Mouse (Mus musculus) heart, adult 11 months (tissue): ENCODE data around the gene Rapgef1.
A peak's percentile ranks its signal among the peaks of the same experiment; 100 is the strongest.

ENCODE experiments used
- DNase-seq: peaks from one replicate; pipeline ENCODE4 v3.0.0; 2022

Rapgef1 gene

DNA sequence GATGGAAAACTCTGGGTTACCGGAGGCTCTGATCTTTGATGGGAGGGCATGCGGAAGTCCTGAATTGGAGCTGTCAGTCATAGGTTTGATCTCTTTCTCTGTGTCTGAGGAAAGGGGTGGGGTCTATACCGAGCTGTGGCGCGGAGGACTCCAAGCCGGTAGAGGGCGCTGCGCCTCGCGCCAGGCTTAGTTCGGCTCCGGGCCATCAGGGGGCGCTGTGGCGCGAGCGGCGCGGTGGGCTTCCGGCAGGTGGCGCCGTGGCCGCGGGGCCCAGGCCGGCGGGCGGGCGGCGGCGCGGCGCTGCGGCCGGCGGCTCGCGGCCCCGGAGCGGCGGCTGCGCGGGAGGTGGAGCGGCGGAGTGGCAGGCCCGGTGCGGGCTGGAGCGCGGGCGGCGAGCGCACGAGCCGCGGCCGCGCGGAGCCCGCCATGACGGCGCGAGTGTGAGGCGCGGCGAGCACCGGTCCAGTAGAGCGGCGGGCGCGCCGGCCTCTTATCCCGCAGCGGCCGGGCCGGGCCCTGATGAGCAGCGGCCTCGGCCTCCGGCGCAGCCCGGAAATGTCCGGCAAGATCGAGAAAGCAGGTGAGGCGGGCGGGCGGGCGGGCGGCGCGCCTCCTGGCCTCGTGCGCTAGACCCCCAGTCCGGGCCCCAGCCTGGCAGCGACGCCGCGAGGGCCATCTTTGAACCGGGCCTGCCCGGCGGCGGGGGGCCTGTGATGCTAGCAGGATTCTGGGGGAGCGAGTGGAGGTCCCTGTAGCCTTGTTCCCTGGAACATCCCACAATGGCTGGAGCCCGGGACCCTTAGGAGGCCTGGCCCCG, at the start of gene Rapgef1:
Gene Rapgef1, plus strand, starts transcription at position 237 of the 817 bp plus-strand sequence.
- DNase-seq, result peak; percentile 98

- DNase-seq, result no peak
These were observed 47.4 kb upstream of the Rapgef1 start for GRCm38 (mm10) chr2:29571921-29572700.

DNA sequence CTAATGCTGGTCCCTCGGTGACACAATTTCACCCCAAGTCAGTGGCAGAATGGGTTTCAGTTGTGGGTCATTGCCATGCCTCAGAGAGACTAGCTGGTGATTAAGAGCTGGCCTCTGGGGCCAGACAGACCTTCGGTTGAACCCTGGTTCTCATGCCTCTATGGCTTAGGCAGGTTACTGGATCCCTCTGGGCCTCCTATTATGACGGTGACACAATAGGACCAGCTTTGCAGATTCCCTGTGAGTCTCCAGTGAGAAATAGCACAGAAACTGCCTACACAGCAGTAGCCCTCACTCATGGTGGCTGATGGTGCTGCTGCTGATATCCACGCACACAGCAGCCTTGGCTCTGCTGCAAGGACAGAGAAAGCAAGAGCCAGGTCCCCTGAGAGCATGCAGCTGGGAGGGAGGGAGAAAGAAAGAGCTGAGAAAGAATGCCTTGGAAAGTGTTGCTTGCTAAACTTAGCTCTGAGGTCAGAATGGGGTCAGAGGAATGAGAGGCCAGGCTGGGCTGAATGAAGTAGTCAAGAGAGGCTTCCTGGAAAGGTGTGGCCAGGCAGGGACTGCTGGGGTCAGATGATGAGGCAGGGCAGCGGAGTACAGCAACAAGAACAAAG, 46.6 kb upstream of the Rapgef1 start:
- peak; percentile 93 for DNase-seq

- DNase-seq, result no peak
These were observed 45.9 kb upstream of the Rapgef1 start for GRCm38 (mm10) chr2:29573591-29573990.

GRCm38 (mm10) chr2:29574187-29574586, 45.3 kb upstream of the Rapgef1 start:
- DNase-seq, result no peak

GRCm38 (mm10) chr2:29582415-29582814, 37.1 kb upstream of the Rapgef1 start:
- peak; percentile 91 for DNase-seq

DNA sequence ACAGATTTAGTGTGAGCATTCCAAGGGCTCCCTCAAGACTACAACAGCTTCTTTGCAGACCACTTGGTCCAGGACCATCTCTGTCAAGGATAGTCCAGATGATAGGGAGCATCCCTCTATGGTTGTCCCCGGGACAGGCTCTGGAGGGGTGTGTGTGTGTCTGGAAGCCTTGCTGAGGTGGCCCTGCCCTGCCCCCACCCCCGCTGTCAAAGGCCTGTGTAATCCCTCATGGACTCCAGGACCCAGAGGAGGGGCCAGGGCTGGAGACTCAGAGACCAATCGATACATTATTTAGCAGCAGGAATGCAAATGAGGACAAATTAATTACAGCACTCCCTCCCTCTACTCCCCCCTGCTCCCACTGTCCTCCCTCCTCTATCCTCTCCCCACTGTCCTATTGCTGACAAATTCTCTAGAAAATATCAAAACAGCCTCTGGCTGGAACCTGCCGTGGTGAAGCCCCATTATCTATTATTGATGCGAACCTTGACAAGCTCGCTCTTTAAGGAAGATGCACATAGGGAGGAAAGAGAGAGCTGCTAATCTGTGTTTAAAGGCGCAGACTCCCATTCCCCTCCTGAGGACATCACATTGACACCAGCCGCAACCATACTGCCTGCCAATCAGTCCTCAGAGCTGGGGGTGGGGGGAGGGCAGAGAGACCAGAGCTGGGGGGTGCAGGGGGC, 33.4 kb upstream of the Rapgef1 start:
- DNase-seq, result no peak

DNA sequence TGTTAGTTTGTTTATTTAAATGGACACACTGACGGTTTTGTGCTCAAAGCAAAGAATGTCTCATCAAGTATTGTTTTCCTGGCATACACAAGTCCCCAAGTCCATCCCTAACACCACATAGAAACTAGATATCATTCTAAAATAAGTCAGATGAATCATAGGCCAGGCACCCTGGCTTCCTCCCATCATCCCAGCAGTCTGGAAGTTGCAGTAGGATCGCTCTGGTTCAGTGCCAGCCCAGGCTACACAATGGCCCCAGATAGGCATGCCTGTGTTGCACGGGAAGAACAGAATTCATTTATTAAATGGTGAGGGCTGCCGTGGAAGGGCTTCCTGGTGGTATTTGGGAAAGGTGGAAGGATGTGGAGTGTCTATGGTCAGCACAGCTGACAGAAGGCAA, 31.5 kb upstream of the Rapgef1 start:
- DNase-seq, result peak; percentile 93

DNA sequence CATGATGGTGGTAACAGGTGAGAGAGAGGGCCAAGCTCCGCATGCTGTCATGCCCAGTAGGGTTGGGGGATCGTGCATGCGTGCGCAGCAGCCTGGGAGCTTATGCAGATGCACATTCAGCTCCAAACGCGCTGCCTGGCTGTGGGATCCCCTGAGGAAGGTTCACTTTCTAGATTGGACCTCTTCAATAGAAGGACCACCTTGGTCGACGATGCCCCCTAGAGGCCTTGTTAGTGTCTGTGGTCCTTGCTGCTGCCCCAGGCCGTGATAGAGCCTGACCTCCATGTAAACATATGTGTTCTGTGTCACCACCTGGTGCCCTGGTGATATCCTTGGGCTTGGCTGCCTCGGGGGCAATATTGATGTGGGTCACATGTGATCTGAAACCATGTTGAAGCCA, 30.3 kb upstream of the Rapgef1 start:
- no peak for DNase-seq

DNA sequence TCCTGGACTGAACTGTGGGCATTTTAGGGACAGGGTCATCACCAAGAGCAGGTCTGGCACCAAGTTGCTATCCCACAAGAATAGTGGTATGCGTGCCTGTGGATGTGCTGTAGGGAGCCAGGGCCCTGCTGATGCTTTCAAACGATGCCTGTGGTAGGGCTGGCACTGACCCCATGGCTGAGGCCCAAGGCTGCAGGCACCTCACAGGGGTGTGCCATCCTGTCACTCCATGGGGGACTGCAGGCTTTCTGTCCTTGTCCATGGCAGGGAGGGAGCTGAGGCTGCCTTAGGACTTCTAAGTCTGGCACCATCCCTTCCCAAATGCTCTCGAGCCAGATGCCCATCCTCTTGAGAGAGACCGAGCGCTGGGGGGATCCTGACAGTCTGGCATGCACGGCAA, 27.9 kb upstream of the Rapgef1 start:
- no peak for DNase-seq

GRCm38 (mm10) chr2:29592537-29592936, 27.0 kb upstream of the Rapgef1 start:
- DNase-seq, result no peak

DNA sequence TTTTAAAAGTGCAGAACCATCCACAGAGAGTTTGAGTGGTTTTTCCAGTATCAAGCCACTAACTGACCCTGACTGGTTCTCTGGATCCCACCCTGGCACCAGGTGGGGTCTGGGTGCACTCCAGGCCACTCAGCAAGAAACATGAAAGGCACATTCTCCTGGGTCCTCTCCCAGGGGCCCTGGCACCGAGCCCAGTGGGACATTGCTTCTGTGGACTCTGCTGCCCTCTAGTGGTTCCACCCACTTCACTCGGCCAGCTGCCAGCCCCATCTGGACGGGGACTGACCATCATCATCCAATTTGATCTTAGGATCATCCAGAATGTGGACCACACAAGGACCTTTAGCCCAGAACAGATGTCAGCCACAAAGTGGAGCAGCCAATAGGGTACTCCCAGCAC, 15.6 kb upstream of the Rapgef1 start:
- peak; percentile 96 for DNase-seq

GRCm38 (mm10) chr2:29605591-29605990, 13.9 kb upstream of the Rapgef1 start:
- no peak for DNase-seq

DNA sequence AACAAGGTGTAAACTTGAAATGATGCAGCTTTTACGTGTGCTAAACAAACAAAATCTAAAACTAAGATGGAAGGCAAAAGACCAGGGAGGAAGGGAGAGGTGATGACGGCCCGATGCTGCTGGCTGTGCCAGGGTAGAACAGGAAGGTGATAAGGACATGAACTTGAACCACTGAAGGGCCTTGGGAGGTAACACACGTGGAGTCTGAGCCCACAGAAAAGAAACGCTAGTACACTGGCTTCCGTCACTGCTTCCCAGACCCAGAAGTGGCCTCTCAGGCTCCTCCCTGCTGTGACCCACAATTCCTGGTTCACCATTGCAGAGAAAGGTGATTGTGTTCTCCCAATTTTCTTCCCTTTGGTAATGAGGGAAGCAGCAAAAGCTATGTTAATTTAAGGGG, 13.1 kb upstream of the Rapgef1 start:
- peak; percentile 88 for DNase-seq

DNA sequence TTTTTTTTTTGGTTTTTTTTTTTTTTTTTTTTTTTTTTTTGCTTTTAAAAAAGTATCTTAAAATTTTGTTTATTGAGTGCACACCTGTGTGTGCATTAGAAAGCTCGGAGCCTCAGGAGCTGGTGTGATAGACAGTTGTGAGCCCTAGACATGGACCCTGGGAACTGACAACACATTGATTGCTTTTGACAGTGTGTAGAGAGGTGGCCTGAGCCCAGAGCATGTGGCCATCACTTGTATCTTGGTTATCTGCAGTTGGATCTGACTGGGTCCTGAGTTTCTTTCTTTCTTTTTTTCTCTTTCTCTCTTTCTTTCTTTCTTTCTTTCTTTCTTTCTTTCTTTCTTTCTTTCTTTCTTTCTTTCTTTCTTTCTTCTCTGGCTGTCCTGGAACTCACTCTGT, 2.2 kb upstream of the Rapgef1 start:
- peak; percentile 52 for DNase-seq

DNA sequence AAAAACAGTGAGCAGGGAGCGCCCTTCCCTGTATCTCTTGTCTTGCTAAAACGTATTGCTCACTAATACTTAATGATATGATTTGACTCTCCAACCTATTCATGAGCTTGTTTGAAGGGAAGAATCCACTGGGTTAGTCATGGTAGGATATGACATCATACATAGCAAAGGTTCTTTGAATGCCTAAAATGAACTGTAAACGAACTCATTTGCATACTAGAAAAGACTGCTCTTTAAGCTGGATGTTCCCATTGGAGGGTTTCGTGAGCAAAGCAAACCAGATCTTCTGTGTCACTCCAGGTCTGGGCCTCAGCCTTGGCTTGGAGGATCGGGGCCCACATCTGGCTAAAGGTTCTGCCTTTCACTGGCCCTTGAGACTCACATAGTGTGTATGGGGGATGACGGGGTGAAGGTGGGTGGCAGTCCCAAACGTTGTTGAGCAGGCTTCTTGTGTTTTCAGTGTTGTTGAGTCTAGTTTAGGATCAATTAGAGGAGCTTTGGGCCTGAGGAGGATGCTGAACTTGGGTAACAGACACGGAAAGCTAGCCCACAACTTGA, 515 bp upstream of the Rapgef1 start:
- no peak for DNase-seq

DNA sequence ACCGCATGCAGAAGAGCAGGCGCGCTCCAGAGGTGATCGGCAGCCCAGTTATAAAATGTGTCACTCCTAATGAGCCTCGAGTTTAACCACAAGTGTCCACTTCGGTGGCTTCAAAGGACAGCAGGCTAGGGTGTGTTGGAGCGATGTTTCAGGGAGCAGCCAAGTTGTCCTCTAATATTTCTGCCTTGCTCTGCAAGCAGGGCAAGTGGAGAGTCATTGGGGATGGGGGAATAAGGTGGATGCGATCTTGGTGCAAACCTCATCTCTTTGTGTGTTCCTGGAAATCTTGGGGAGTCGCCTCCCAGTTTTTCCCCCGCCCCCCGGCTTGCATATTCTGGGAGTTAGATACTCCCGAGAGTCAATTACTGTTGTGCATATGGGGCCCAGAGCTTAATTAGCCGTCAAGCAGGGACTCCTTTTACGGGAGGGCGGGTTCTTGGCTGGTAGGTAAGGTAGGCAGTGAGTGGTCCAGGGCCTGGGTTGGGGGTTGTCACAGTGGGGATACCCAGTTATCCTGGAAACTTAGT, 844 bp downstream of the Rapgef1 start:
- DNase-seq, result peak; percentile 94

DNA sequence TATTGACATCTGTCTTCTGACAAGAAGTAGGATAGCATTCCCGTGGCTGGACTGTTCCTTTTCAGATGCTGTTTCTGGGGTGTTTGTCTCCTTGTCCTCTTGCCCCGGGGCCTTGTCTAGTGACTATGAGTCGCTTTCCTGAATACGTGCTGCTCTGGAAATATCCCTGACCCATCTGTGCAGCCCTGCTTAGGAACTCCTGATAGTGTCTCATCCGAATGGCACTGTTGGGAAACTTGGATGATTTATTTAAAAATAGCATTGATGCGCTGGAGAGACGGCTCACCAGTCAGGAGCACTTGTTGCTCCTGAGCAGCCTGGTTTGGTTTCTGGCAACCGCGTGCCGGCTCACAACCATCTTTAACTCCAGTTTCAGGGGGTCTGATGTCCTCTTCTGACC, 1.6 kb downstream of the Rapgef1 start:
- peak; percentile 93 for DNase-seq

- peak; percentile 88 for DNase-seq
These were observed 2.1 kb downstream of the Rapgef1 start for GRCm38 (mm10) chr2:29621636-29622035.

DNA sequence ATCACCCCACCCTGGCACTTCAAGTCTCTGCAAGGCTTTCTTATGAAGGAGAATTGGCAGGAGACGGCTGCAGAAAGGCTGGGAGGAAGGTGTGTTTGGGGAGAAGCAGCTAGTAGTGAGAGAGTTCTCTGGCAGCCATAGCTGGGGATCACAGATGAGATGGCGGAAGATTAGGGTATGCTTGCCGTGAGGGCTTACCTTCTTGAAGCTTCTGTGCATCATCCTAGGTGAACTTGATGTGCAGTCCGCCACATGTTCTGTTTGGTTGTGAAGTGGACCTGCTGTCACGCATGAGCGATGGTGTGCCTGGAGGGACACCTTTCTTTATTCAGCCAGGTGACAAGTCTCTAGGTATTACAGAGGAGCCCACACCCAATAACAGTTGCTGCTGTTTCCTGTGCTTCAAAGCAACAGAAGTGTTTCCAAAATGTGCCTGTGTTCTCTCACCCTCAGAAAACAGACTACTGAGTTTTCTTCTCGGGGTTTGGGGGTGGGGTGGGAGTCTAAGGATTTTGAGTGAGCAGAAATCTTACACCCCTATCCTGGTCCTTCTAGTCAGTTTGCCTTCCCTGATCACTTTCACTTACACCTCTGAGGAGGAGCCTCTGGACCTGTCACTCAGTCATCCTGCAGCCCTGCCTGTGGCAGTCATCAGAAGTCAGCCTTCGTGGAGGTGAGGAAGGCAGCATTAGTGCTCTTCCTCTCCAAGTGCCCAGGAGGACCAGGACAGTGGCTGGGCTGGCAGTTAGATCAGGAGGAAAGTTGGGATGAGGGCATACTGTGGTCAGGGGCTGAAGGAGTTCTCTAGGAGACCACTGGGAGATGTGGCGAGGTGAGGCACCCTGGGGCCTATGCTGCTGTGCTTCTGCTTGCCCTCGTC, 2.8 kb downstream of the Rapgef1 start:
- DNase-seq, result peak; percentile 91
